Mouse (Mus musculus) small intestine, adult 2 months (tissue): ENCODE measurements around the gene Cacna2d3. TPM values are rescaled to one million over a fixed set of nuclear protein-coding genes. Genes with fewer than 3 reads are reported as not detected.

Experiments
- H3K27ac ChIP-seq: fragments of 200-500 bp; 2 replicates; pipeline ENCODE4 v1.5.1; 2012; ENCODE audit warnings: low read depth, low read length, control low read depth, inconsistent platforms; ENCODE audit not compliant: insufficient read depth
- H3K27me3 ChIP-seq: fragments of 200-500 bp; 2 replicates; pipeline ENCODE4 v1.6.1; 2012; ENCODE audit warnings: mild to moderate bottlenecking, moderate library complexity, low read length, inconsistent platforms; ENCODE audit not compliant: control insufficient read depth, insufficient read depth
- H3K36me3 ChIP-seq: fragments of 200-500 bp; 2 replicates; pipeline ENCODE4 v1.6.1; 2012; ENCODE audit warnings: mild to moderate bottlenecking, low read length, control low read depth, inconsistent platforms; ENCODE audit not compliant: control insufficient read depth, insufficient read depth
- H3K4me1 ChIP-seq: fragments of 200-500 bp; 2 replicates; pipeline ENCODE4 v1.6.1; 2012; ENCODE audit warnings: low read length, inconsistent platforms, mixed read lengths; ENCODE audit not compliant: control insufficient read depth, insufficient read depth, insufficient read length
- H3K4me3 ChIP-seq: fragments of 200-500 bp; 2 replicates; pipeline ENCODE4 v1.5.1; 2012; ENCODE audit warnings: low read depth, mild to moderate bottlenecking, control low read depth, inconsistent platforms, low read length, moderate library complexity
- CTCF ChIP-seq: fragments of 200-500 bp; IDR thresholded peaks from 2 replicates; pipeline ENCODE4 v1.5.1; 2012; ENCODE audit warnings: low read depth, mild to moderate bottlenecking, control low read depth, inconsistent platforms, low read length, moderate library complexity, mixed read lengths; ENCODE audit not compliant: insufficient replicate concordance, insufficient read length; ENCODE audit errors: extremely low read depth
- POLR2A ChIP-seq: fragments of 200-500 bp; IDR thresholded peaks from 2 replicates; pipeline ENCODE4 v1.6.1; 2012; ENCODE audit warnings: low read depth, mild to moderate bottlenecking, control low read depth, inconsistent platforms, low read length, moderate library complexity
- WGBS: fragments of 180-500 bp; shearing (Covaris S2); methylation state at CpG from one replicate; pipeline ENCODE4 v1.1.7; 2018; 5-methylcytosine and 5-hydroxymethylcytosine counted together
- polyA plus RNA-seq: library from polyadenylated mRNA; depleted of rRNA; stranded (reverse); fragments of >200 nt; gene quantifications from 2 replicates; pipeline ENCODE4 v1.2.3, GENCODE M21; 2012

The Cacna2d3 gene
- polyA plus RNA-seq, 1 experiment = 0.27 TPM

- Histone ChIP-seq H3K36me3 (no peaks in the 10 kb centered on the region), H3K27ac (no peak overlapping the region), H3K4me1 (no peaks in the 10 kb centered on the region), H3K4me3 (no peak overlapping the region), H3K27me3 (no peaks in the 10 kb centered on the region)
- no peak for TF ChIP-seq POLR2A
- no peak for TF ChIP-seq CTCF
- WGBS = 87% methylated on average over 3 of the region's 3 CpGs
Observed at GRCm38 (mm10) chr14:29159803-29160202, 561.9 kb downstream of the Cacna2d3 start.

DNA sequence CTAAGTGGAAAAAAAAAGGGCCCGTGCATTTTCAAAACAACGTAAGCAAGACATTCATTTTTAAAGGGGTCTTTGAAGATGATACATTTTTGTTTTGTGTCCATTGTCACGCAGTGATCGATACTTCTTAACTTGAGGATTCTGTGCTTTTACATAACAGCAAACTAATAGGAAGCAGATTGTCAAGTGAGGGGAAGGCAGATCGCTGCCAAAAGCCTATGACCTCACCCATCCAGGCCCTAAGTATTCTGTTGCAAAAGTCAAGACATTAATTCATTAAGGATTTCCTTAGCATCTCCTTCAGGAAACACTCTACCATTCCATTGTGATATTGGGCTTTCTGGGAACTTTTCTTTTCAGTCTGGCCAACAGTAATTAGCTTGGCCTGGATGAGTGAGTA, 564.6 kb downstream of the Cacna2d3 start:
- 82% methylated on average over 5 of the region's 5 CpGs for WGBS
- H3K27ac ChIP-seq = no peak overlapping the region
- TF ChIP-seq CTCF (no peak), POLR2A (no peak)
- H3K36me3 ChIP-seq = no peaks in the 10 kb centered on the region
- H3K27me3 ChIP-seq = no peaks in the 10 kb centered on the region
- no peak overlapping the region for H3K4me3 ChIP-seq
- H3K4me1 ChIP-seq = no peaks in the 10 kb centered on the region

DNA sequence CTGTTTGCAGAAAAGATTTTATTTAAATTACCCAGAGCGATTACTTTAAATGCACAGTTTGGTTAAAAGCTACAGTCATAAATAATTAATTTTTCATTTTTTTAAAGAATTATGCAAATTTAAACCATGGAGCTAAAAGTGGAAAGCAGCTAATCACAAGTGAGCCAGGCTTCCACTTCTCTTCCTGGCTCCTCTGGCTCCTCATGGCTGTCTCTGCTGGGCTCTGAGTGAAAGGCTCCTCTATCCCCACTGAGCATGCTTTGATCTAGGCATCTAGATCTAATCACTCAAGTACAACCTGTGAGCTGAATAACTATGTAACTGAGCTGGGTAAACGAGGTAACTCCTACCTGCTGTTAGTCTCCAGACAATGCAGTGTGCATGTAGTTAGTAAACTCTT, 577.5 kb downstream of the Cacna2d3 start:
- TF ChIP-seq CTCF (no peak), POLR2A (no peak)
- Histone ChIP-seq H3K4me3 (no peak overlapping the region), H3K36me3 (no peaks in the 10 kb centered on the region), H3K4me1 (no peaks in the 10 kb centered on the region), H3K27me3 (no peaks in the 10 kb centered on the region), H3K27ac (no peak overlapping the region)
- 50% methylated on average over 2 of the region's 2 CpGs for WGBS

- Histone ChIP-seq H3K27me3 (no peaks in the 10 kb centered on the region), H3K36me3 (no peaks in the 10 kb centered on the region), H3K27ac (no peak overlapping the region), H3K4me3 (no peak overlapping the region), H3K4me1 (no peaks in the 10 kb centered on the region)
- TF ChIP-seq CTCF = no peak
- no peak for TF ChIP-seq POLR2A
- WGBS = 76% methylated on average over 7 of the region's 7 CpGs
Observed at GRCm38 (mm10) chr14:29137614-29138013, 584.0 kb downstream of the Cacna2d3 start.

- 77% methylated on average over 10 of the region's 10 CpGs for WGBS
- Histone ChIP-seq H3K4me1 (no peaks in the 10 kb centered on the region), H3K27ac (no peak overlapping the region), H3K27me3 (no peaks in the 10 kb centered on the region), H3K4me3 (no peak overlapping the region), H3K36me3 (no peaks in the 10 kb centered on the region)
- TF ChIP-seq CTCF (no peak), POLR2A (no peak)
Observed at GRCm38 (mm10) chr14:29137006-29137579, 584.6 kb downstream of the Cacna2d3 start.

DNA sequence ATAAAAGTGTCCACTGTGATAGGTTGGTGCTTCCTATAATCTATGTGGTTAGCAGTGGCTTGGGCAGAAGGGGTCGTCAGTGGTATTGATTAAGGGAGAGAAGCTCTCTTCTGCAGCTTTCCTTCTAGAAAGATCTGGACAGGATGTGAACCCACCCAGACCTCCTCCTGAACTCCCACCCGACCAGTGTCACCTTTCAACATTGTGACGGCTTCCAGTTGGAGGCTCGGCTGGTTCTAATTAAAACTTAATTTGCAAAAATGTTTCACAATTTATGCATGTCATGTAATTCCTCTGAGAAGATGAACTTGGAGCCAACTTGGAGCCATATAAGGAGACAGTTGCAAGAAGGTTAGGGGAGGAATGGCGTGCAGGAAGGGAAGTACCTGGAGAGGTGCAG, 586.8 kb downstream of the Cacna2d3 start:
- H3K36me3 ChIP-seq = no peaks in the 10 kb centered on the region
- TF ChIP-seq CTCF (no peak), POLR2A (no peak)
- no peak overlapping the region for H3K4me3 ChIP-seq
- H3K4me1 ChIP-seq = no peaks in the 10 kb centered on the region
- 83% methylated on average over 5 of the region's 5 CpGs for WGBS
- H3K27ac ChIP-seq = no peak overlapping the region
- no peaks in the 10 kb centered on the region for H3K27me3 ChIP-seq

DNA sequence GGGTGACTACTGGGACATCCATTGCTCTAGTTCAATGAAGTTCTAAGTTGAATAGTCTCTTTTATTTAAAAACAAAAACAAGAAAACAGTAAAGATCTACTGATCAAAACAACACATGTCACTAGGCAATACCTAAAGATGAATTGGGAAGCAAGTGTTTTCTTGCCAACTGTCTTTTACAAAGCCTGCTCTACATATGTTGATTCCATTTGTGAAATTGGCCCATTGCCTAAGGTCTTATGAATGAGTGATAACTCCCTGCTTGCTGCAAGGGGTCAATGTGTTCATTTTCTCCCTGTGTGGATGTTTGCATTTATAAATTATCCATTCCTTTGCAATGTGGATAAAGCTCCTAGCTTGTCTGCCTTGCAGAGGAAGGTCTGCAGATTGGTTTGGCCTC, 591.2 kb downstream of the Cacna2d3 start:
- Histone ChIP-seq H3K4me3 (no peak overlapping the region), H3K36me3 (no peaks in the 10 kb centered on the region), H3K27ac (no peak overlapping the region), H3K27me3 (no peaks in the 10 kb centered on the region), H3K4me1 (no peaks in the 10 kb centered on the region)
- TF ChIP-seq POLR2A (no peak), CTCF (no peak)
